Mouse (Mus musculus): ENCODE results near the gene S100z.

Gene S100z

DNA sequence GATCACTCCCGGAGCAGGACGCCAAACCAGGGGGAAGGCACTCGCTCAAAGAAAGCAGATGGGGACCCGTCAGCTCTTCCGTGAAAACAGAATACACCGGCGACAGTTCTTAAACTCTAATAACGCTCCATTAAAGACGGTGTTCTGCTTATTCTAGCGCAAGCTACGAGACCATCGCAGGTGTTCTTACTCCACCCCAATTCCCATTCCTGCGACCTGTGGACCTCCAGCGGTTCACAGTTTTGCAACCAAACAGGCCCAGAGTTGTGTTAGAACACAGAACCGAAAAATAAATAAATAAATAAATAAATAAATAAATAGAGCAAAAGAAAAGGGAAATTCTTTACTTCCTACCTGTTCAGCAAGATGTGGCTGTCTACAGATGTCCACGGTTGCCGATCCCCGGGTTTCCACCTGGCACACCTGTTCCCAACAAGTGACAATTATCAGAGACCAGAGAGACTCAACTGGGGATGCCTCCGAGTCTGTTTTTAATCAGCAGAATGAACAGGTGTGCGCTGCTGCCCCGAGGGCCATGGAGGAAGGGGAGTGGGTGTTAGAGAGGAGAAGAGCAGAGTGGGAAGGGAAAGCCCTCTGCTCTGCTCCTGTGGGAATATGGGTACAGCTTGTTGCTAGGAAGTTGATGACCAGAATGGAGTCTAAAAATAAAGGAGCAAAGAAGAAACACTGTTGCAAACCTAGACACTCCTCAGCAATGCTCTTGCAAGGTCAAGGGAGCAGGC, at the start of gene S100z:
S100z (minus strand) TSS at position 51 of the 743 bp plus-strand sequence.
- no peak for DNase-seq

DNA sequence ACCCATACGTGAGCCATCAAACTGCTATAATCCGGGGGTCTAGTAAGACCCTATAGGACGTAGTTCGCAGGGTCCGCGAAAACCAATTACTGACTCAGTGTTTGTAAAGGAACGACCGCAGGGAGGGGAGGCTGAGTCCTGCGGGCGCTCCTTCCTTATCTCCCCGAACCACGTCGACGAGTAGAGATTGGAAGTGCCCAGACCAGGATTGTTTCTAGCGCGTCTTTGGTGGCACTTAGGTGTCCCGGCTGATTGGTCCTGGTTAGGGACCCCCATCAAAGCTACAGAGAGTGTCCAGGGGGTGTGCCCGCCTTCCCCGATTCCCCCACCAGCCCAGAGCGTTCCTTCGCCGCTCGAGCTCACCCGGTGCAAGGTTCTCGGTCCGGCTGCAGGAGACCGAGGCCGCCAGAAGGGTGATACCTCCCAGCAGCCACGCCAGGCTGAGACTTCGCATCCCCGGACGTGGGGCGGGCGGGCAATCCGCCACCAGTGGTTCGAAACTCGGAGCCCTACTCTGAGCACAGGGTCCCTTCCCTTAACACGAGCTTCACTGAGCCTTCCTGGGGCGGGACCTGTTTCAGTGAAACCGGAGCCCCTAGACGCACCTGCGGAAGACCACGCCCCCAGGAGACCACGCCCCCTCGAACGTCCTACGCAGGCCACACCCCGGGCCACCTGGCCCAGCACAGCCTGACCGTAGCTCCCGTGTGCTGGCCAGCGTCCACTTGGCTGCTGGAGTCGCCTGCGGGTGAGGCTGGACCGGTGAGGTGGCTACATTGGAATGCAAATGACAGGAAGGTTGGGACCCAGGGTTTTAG, 46.4 kb upstream of the S100z start, which contains the start of gene F2rl1:
F2rl1 (minus strand) TSS at position 554 of the 818 bp plus-strand sequence.
- peak; percentile 69 for DNase-seq

DNA sequence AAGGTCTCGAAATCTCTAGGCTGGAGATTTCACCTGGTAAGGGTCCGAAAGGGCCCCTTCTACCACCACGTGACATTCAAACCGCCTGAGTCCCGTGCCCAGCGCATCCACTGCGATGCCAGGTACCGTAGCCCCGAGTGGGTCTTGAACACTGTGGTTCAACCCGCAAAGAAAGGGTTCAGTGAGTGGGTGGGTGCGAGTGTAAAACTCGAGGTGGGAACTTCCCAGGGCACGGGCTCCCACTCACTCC, 45.8 kb upstream of the S100z start:
- DNase-seq, result no peak

GRCm38 (mm10) chr13:95523659-95524423, 45.3 kb upstream of the S100z start:
- DNase-seq, result peak; percentile 25

DNA sequence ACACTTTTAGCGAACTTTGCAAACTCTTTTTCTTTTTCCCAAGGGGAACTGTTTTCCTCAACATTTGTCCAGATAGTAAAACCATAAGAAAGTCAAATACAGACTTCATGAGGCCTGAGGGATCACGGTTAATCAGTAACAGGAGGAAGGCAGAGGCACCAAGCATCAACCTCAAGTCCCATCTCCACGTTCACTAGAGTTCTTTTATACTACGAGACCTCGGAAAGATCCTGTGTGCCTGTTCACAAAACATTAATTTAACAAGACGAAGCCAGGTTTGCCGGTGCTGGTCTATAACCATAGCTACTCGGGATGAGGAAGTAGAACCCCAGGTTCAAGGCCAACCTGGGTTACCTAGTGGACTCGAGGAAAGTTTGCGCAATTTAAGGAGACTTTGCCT, 43.7 kb upstream of the S100z start:
- no peak for DNase-seq

- DNase-seq, result peak; percentile 32
Measured at GRCm38 (mm10) chr13:95521029-95521428, 42.5 kb upstream of the S100z start.

GRCm38 (mm10) chr13:95514756-95515155, 36.2 kb upstream of the S100z start:
- DNase-seq, result no peak

DNA sequence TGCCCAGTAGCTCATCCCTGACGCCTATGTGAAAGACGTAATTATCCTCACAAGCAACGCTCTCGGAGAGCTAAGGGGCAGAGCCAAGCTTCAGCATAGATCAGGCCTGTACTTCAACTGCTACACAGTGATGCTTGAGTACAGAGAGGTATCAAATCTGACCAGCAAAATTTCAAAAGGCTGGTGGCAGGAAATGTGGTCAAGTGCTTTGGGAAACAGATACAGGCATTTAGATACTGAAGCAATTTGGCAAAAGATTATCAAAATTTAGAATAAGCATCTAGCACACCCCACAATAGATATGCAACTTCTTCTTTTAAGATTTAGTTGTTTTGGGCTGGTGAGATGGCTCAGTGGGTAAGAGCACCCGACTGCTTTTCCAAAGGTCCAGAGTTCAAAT, 31.5 kb upstream of the S100z start:
- no peak for DNase-seq

DNA sequence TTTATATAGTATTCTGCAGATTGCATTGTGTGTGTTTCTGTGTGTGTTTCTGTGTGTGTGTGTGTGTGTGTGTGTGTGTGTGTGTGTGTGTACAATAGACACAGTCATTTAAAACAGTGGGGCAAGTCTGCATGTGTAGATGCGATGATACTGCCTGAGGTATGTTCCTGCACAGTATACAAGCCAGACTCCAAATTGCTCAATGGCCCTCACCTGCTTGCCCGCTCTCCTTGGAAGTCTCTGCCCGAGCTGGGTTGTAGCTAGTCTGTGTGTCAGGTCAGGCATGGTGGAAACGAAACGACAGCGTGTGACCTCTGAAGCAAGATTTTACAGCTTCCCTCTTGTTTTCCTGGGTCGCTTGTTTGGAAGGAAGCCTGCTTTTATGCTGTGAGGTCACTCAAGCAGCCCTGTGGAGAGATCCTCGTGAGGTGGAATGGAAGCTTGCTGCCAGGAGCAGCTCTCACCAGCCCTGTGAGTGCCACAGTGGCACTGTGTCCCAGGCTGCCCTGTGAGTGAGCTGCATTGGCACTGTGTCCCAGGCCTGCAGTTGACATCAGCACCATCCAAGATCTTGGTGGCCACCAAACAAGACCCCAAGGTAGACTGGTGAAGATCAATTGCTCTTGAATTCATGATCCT, 24.9 kb upstream of the S100z start:
- DNase-seq, result no peak

GRCm38 (mm10) chr13:95496601-95497000, 18.1 kb upstream of the S100z start:
- no peak for DNase-seq

DNA sequence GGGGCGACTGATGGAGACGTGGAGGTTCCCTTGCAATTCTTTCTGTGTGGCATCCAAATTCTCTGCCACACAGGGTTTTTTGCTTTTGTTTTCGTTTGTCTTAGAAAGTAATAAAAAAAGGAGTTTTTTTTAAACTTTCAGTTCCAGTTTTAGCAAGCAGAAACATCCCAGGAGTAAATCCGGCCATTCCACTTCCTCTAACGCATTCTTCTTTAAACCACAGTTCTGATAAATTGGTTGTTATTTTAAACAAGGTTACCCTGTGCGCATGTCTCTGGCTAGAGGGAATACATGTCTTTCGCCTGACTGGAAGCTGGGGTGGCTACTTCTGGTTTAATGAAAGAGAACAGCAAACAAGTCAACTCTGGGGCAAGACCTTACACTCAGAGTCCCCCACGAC, 16.3 kb upstream of the S100z start:
- no peak for DNase-seq

DNA sequence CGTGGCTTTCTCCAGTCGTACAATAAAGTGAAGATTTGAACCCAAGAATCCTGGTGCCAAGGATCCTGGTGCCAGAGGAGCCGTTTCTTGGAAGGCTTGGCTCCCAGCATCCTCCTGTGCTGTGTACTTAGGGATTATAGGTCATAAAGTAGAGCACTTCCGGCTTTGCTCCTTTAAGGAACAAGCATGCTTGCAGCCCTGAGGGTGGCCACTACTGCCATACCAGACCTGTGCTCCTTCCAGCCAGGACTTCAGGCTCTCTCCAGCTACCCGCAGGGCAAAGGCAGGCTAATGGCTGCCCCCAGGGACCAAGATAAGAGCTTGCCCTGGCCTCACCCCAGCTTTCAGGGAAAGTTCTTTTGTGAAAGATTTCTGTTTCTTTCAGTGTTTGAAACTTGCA, 14.8 kb upstream of the S100z start:
- DNase-seq, result no peak

DNA sequence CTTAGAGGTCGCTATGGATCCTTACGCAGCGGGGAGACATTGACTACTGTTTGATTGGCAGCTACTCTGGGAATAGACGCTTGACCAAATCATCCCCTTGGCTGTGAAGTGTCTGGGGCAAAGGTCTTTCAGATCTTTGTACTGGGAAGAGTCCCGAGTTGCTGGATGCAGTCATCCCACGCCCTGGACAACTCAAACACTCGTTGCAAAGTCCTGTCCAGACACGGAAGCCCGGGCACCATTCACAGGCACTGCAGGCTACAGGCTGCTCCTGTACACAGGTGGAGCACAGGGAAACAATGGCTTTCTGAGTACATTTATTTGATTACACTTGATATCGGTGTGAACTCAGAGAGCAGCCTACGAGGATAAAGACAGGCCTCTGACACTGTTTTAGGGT, 12.8 kb upstream of the S100z start:
- DNase-seq, result no peak

DNA sequence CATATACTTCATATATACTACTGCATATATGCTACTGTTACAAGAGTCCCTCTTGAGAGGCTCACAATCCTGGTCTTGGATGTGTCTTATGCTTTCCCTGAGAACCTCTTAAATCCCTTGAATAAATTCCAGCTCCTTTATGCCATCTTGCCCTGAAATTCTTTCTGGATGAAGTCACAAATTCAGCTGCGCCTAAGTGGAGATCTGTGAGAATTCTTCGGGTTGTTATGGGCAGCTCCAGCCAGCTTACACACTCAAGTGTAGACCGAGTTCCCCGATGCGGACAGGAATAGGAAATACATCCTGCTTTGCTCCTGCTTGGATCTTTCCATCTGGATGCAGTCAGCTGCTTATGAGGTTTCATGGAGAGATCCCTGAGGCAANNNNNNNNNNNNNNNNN, 6.1 kb upstream of the S100z start:
- no peak for DNase-seq

GRCm38 (mm10) chr13:95481428-95481827, 2.9 kb upstream of the S100z start:
- peak; percentile 83 for DNase-seq

GRCm38 (mm10) chr13:95477173-95477572, 1.3 kb downstream of the S100z start:
- DNase-seq, result no peak

GRCm38 (mm10) chr13:95475124-95475523, 3.4 kb downstream of the S100z start:
- DNase-seq, result no peak

DNA sequence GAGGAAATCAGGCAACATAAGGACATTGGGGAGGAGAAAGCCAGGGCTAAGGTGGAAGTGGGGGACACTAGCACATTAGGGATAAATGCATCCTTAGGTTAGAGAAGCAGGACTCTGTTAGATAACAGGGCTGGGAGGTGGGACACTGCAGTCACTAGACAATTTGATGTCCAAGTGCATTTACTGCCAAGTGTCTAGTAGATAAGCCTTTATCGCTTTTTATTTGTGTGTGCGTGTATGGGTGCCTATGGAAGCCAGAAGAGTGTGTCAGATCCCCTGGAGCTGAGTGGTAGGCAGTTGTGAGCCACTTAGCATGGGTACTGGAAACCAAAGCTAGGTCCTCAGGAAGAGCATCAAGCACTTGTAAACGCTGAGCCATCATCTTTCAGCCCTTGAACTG, 4.2 kb downstream of the S100z start:
- no peak for DNase-seq

GRCm38 (mm10) chr13:95470970-95471369, 7.6 kb downstream of the S100z start:
- DNase-seq, result peak; percentile 68

- DNase-seq, result no peak
Measured at GRCm38 (mm10) chr13:95451529-95451928, 27.0 kb downstream of the S100z start.

GRCm38 (mm10) chr13:95450636-95451210, 27.8 kb downstream of the S100z start:
- DNase-seq, result no peak

DNA sequence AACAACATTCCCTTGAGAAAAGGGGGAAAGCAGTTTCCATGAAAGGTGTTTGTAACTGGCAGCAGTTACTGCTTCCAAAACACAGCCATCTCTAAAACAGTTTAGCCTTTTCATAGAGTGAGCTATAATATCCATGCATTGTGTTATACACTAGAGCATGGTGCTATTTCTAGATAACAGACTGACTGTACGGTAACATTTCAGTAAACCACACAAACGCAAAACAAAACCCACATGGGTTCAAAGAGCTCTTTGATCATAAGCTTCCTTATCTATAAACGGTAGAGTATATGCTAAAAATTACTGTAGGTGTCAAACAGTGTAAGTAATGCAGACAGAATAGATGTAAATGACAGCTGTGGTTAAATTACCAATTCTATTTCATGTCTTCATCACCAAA, 28.8 kb downstream of the S100z start:
- no peak for DNase-seq

DNA sequence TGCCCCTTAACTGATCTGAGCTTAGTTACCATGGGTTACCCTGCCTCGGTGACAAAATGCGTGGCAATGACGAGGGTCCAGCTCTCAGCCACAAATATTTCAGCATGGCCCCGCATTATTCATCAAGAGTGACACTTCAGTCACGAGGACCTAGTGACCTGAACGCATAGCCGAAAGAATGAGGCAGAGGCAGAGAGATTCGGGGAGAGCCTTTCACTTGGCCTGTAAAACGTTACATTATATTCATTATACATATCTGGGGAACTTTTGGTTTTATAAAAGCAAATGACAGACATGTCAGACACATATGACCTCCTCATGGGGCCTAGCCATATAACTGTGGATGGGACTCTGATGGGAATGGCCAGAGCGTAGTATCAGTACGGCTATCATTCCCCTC, 33.7 kb downstream of the S100z start, which contains the start of gene Crhbp:
Crhbp (minus strand) TSS at position 101 of the 400 bp plus-strand sequence.
- no peak for DNase-seq
